Mouse (Mus musculus) lung, adult 2 months (tissue): ENCODE measurements at regions not wholly inside any gene's neighbourhood (a gene's known extent, or its start where the extent isn't known, plus 50 kb on each side); places are given as distances from the start of the nearest gene placed in this dataset.

Source experiments
- CTCF ChIP-seq: fragments of 200-500 bp; IDR thresholded peaks from 2 replicates; pipeline ENCODE4 v1.5.1; 2011; ENCODE audit warnings: mild to moderate bottlenecking, low read length, control low read depth; ENCODE audit not compliant: insufficient read depth
- POLR2A ChIP-seq: fragments of 200-500 bp; IDR thresholded peaks from 2 replicates; pipeline ENCODE4 v1.6.1; 2011; ENCODE audit warnings: low read depth, mild to moderate bottlenecking, control low read depth, low read length, borderline replicate concordance; ENCODE audit errors: extremely low read depth

DNA sequence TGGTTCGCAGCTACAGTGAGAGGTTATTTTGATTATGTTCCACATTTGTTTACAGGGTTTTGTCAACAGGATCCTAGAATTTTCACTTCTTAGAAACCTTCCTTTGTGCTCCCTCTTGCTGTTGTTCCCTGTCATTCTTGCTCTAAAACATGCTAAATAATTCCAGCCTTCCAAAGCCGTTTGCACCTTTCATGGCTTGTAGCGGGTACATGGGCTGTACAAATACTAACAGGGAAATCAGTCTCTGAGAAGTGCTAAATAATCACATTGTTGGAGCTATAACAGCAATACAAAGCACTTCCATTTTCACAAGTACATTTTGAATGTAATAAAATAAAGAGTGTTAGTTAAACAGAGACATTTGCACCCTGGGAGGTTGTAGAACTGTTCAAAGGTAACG, 268.8 kb upstream of the Acvr2a start:
- no peak for TF ChIP-seq CTCF
- no peak for TF ChIP-seq POLR2A
